Comparison of ENCODE assay signal across 1 mouse cellular context in genomic region chrX:48284386-48285005, GRCm38 (mm10).
A peak's percentile ranks its signal among the peaks of the same experiment; 100 is the strongest.
TF ChIP-seq lines count a peak whose summit lies in the region.

No protein-coding gene starts in this region.

TF ChIP-seq in CH12.LX, 34 proteins besides CTCF, POLR2A, EP300 and RAD21 (continued from another document):
- no peak for TF ChIP-seq MAX (IDR thresholded peaks at IDR 0.05; ENCODE audit: low read length)
- TF ChIP-seq SIN3A (IDR thresholded peaks at IDR 0.05; ENCODE audit: low read length), result no peak
- TF ChIP-seq CHD2 (IDR thresholded peaks at IDR 0.05; ENCODE audit: low read length), result peak; percentile 50; the same call in 1 of the 2 replicates
- peak; percentile 94 for TF ChIP-seq ZNF384 (IDR thresholded peaks at IDR 0.05; ENCODE audit: low read depth, low read length)
- TF ChIP-seq JUN (IDR thresholded peaks at IDR 0.05; ENCODE audit: insufficient read depth, low read depth, low read length), result no peak
- no peak for TF ChIP-seq MYC (IDR thresholded peaks at IDR 0.05; ENCODE audit: low read depth, low read length)
- TF ChIP-seq E2F4 (IDR thresholded peaks at IDR 0.05; ENCODE audit: insufficient replicate concordance, low read depth, low read length), result no peak
